Mouse (Mus musculus) erythroblast, adult 5-6 weeks (primary cell): ENCODE measurements around the gene Svopl. TPM values are rescaled to one million over a fixed set of nuclear protein-coding genes. Genes with fewer than 3 reads are reported as not detected.

Experiments used
- ATAC-seq: replicated peaks from 2 replicates; pipeline ENCODE4 v1.8.0; 2016; ENCODE audit warnings: moderate number of reproducible peaks, mild to moderate bottlenecking, moderate TSS enrichment, inconsistent platforms; ENCODE audit not compliant: poor library complexity, low FRiP score, severe bottlenecking
- total RNA-seq, 2 experiments: library from RNA; stranded (forward) in 1 of 2; stranded (reverse) in 1 of 2; fragments of 150-400 nt in 1 of 2; fragments of 200-764, 138-1000 nt in 1 of 2; gene quantifications; 2 replicates each; pipeline versions ENCODE4 v1.2.3 to v1.2.4; 2015 to 2017; ENCODE audit warnings: low replicate concordance in 2 of 2

Svopl gene
- total RNA-seq (2015; ENCODE audit: low replicate concordance) (not detected in 2 replicates), total RNA-seq (2017; ENCODE audit: low replicate concordance) (not detected in 2 replicates)

- ATAC-seq, result no peak
These were observed at the start of gene Svopl for GRCm38 (mm10) chr6:38046838-38047237. Svopl (minus strand) TSS chr6:38046996.

GRCm38 (mm10) chr6:38094701-38095100 lies 47.9 kb upstream of the Svopl start:
- no peak for ATAC-seq

GRCm38 (mm10) chr6:38092539-38092938 lies 45.7 kb upstream of the Svopl start:
- no peak for ATAC-seq

- ATAC-seq, result no peak
These were observed 40.6 kb upstream of the Svopl start for GRCm38 (mm10) chr6:38087242-38088026.

GRCm38 (mm10) chr6:38083204-38083603 lies 36.4 kb upstream of the Svopl start:
- ATAC-seq, result no peak

- no peak for ATAC-seq
These were observed 35.0 kb upstream of the Svopl start for GRCm38 (mm10) chr6:38081727-38082341.

GRCm38 (mm10) chr6:38080364-38080763 lies 33.6 kb upstream of the Svopl start:
- ATAC-seq, result no peak

GRCm38 (mm10) chr6:38073592-38073991 lies 26.8 kb upstream of the Svopl start:
- ATAC-seq, result no peak

GRCm38 (mm10) chr6:38072137-38072796 lies 25.5 kb upstream of the Svopl start:
- ATAC-seq, result no peak

GRCm38 (mm10) chr6:38071256-38071655 lies 24.5 kb upstream of the Svopl start:
- ATAC-seq, result no peak

- no peak for ATAC-seq
These were observed 19.4 kb upstream of the Svopl start for GRCm38 (mm10) chr6:38066215-38066614.

GRCm38 (mm10) chr6:38065501-38066122 lies 18.8 kb upstream of the Svopl start:
- ATAC-seq, result no peak

- ATAC-seq, result no peak
These were observed 18.3 kb upstream of the Svopl start for GRCm38 (mm10) chr6:38065122-38065500.

- no peak for ATAC-seq
These were observed 17.8 kb upstream of the Svopl start for GRCm38 (mm10) chr6:38064621-38065020.

- ATAC-seq, result no peak
These were observed 12.0 kb upstream of the Svopl start for GRCm38 (mm10) chr6:38058805-38059204.

- ATAC-seq, result no peak
These were observed 8.9 kb upstream of the Svopl start for GRCm38 (mm10) chr6:38055471-38056330.

- no peak for ATAC-seq
These were observed 2.8 kb upstream of the Svopl start for GRCm38 (mm10) chr6:38049601-38050000.

GRCm38 (mm10) chr6:38048800-38049561 lies 2.2 kb upstream of the Svopl start:
- no peak for ATAC-seq

- no peak for ATAC-seq
These were observed 1.2 kb upstream of the Svopl start for GRCm38 (mm10) chr6:38048003-38048402.
